Mouse (Mus musculus): ENCODE measurements around the gene Emsy.

GRCm38 (mm10) chr7:98540879-98541278, 115.7 kb downstream of the Emsy start:
- no peak for TF ChIP-seq POLR2A (IDR thresholded peaks at IDR 0.05; ENCODE audit: low read depth, low read length)
- no peak for TF ChIP-seq CTCF (IDR thresholded peaks at IDR 0.05; ENCODE audit: extremely low read depth, insufficient read depth, insufficient read length, insufficient replicate concordance)

All from spleen, adult 2 months (tissue).